Mouse (Mus musculus): Measurements from ENCODE around the gene Wwox.

Wwox gene

DNA sequence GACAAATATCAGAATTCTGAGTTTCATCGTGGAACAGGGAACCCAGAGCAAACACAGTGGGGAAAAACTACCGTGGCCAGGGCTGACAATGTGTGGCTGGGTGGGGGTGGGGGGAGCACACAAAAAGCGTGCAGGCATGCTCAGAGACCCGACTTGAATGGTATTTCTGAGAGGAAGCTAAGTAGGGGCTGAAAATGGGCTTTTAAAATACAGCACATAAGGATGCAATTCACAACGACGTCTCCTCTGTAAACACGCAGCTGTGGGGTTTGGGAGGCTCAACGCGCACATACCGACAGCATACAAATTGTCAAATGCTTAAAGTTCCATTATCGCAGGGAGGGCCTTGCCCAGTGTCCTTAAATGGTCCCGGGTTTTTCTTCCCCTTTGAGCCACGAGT, 783.1 kb downstream of the Wwox start:
- no peak for DNase-seq (ENCODE audit: low spot score in 2 of 2)

DNA sequence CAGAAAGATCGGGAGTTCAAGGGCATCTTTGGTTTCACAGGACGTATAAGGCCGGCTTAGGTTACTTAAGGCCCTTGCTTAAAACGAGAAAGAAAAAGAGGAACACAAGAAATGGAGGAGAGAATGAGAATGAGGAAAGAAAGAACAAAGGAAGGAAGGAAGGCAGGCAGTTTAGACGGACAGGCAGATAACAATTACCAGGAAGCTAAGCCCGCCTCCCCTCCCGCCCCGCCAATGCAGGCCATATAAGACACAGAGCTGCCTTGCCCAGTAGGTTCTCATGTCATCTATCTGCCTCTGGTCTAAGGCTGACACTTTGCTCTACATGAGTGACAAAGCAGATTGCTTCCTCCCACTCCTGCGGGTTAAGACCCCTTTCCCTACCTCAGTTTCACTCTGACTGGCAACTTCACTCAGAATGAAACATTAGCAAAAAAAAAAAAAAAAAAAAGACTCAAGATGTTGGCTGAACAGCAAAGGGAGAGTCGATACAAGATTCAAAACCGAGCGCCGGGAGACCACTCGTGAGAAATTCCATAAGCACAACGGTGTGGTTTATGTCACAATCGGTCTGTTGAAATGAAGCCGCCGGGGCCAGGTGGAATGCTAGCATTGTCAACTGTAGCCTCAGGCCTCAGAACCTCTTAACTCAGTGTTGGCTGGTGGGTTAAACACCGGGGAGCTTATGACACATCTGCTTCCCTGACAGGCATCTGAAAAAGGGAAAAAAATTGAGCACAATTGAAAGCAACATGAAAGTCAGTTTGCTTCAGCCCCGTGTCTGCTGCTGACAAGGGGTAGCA, 787.5 kb downstream of the Wwox start:
- no peak for DNase-seq (ENCODE audit: low spot score in 2 of 2)

DNA sequence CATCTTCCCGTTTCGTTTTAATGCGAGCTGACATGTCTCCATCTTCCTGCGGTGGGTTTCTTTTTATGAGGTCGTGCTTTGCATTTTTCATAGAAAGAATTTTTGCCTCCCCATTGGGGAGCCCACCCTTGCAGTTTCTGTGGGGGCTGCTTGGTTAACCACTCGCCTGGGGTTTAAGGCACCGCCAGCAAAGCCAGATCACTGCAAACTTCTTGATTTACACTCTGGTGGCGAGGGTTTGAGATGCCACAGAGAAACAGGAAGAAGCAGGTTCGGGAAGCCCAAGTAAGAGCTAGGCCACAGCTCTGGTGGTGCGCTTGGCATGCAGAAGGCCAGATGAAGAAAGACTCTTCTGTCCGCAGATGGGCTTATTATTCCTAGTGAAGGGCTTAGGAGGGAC, 789.4 kb downstream of the Wwox start:
- peak in 1 of 2 experiments; percentile 7 for DNase-seq (ENCODE audit: low spot score in 2 of 2)

DNA sequence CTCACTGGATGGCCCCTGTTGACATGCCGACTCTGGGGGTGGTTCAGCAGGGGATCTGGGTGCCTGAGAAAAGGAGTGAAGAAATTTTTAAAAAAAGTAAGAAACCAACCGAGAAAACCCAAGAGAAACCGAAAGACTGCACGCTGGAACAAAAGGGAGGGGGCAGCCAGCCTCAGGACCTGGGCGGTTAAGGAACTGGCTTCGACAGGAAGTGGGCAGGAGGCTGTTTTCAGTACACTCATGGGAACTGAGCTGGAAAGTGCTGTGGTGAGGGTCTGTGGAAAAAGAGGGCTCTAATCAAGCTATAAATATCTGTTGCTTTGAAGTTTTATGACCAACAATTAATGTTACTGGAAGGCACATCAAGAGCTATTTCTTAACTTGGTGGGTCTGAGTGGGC, 794.6 kb downstream of the Wwox start:
- DNase-seq (ENCODE audit: low spot score in 2 of 2), result peak; percentile 39 to 52

DNA sequence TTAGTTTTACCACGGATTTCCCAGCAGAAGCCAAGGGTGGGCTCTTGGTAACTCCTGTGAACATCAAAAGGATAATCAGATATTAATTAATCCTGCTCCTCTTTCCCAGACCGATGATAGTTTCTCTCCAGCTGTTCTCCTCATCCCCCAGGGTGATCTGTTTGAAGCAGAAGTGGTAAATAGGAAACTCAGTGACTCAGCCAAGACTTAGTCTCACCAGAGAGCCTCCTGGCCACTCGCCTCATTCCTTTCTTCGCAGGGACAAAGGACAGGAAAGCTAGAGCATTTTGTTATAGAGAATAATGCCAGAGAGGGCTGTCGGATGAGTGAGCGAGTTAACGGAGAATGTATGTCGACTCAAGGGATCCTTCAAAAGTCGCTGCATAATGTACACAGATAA, 798.1 kb downstream of the Wwox start:
- DNase-seq (ENCODE audit: low spot score in 2 of 2), result no peak

DNA sequence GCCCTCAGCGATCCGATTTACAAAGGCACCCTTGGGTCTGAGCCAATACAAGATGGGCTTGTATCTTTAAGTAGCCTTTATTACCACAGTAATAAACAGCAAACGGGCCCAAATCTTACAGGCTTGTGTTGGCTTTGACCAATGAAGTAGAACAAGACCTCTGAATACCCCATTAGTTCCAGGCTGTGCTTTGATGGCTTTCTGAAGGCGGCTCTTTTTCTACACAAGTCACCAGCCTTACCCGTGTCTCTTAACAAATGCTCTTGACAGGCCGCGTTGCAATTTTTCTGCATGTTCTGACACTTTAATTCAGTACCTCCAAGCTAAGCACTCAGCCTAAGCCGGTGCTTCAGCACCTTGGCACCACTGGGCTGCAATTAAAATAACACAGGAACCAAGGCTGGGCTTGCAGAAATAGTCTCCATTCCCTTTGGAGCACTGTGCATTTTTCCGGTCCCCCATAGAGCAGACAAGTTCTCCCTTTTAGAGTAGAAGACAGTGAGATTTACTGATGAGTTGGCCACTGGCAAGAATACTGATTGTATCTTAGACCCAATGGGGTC, 804.1 kb downstream of the Wwox start:
- no peak for DNase-seq (ENCODE audit: low spot score in 2 of 2)

DNA sequence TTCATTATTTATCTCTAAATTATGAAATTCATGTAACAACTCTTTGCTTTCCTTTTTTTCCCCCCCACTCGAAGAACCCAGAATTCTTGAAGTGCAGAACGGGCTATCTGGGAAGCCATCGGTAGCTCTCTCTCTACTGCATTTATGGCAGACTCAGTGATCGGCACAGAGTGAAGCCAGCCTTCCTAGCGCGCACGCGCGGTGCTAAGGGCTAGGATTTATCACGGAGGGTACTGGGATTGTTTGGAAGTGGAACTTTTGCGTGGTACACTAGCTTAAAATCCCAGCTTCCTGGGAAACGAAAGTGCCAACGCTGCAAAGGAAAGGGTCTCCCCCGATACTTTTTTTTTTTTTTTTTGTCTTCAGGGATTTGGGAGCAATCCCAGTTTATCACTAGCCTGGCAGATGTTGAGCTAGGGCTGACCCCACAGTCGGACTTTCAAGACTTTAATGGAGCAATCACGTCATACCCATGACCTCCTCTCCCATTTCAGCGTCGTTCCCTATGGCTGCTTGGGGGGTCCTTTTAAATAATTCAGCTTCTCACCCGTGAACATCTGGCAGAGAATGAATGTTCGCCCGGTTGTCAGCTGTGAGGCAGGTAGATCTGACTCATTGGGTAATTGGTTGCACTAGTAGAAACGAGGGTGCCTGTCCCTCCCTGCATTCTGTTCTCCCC, 810.4 kb downstream of the Wwox start:
- DNase-seq (ENCODE audit: low spot score in 2 of 2), result no peak

DNA sequence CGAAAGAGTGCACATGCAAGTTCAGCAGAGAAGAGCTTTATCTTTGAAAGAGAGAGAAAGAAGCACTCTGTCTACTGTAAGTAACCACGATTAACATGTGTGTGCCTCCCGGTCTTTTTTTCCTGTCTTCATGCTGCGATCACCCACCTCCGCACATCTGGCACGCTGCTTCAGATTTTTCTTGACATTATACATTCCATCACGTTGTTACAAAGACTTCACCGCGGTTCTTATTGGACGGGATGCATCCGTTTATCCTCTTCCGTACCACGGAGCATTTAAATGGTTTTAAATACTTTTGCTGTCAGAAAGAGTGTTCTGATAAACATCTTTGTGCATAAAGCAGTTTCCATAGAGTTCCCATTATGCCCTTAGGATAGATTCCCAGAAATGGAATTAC, 816.1 kb downstream of the Wwox start:
- DNase-seq (ENCODE audit: low spot score in 2 of 2), result no peak

DNA sequence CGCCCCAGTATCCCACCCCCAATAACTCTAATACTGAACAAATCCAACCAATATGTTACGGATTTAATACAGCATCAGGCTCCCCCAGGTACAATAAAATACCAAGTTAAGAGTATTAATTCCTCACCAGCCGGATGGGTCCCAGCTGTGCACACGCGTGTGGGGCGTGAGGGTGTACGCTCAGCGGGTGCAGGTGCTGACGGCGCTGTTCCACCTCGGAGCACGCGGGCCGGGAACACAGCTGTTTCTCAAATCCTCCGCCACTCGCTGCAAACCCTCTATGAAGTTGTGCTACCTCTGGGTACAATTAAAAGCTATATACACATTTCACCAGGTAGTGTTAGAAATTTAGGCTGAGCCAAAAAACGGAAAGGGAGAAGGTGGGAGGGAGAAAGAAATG, 818.0 kb downstream of the Wwox start:
- no peak for DNase-seq (ENCODE audit: low spot score in 2 of 2)

DNA sequence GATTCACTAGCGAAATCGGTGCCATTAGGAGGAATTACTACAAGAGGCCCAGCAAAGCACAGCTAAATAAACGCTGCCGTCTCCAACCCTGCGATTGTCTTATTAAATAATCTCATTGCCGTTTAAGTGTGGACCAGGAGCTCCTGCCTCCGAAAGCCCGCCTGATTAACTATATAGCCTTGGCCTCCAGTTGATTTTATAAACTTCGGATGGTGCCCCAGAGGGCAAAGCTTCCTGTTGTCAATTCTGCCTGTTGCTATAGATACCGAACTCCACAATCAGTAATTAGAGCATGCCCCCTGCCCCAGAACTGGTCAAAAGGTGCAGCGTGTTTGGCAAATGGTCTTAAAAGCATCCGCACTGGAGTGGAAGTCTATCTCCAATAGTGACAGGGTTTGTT, 820.4 kb downstream of the Wwox start:
- no peak for DNase-seq (ENCODE audit: low spot score in 2 of 2)

DNA sequence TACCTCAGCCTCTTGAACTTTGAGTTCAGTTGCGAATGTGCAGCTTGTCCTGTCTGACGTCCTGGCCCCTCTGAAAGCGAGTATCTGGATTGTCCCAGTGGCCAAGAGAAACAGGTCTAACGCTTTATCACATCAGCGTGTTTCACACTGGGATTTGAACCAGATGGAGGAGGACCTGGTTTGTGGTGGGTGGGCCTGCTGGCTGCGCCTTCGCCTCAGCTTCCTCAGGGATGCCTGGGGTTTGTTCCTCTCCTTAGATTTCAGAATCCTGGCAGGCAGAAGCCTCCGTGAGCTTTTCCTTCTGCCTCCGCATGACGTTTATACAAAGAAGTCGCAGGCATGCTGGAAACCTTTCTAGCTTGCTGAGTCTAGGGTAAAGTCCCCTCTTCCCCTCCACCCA, 827.7 kb downstream of the Wwox start:
- no peak for DNase-seq (ENCODE audit: low spot score in 2 of 2)

DNA sequence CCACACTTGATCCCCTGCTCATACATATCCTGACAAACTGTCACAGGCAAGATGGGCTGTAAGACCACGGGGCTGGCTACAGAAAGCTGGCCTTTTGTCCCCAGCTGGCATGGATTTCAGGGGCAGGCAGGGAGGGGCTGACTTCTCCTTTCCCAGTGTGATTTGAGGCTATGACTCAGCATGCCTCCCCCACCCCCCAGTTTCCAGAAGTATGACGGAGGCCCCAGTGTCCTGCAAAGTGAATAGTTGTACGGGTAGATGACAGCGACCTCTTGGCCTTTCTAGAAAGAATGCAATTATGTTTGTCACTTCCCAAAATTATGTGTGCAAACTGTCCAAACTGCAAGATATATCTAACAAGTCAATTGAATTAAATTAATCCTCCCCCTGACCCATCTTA, 830.1 kb downstream of the Wwox start:
- DNase-seq (ENCODE audit: low spot score in 2 of 2), result no peak

DNA sequence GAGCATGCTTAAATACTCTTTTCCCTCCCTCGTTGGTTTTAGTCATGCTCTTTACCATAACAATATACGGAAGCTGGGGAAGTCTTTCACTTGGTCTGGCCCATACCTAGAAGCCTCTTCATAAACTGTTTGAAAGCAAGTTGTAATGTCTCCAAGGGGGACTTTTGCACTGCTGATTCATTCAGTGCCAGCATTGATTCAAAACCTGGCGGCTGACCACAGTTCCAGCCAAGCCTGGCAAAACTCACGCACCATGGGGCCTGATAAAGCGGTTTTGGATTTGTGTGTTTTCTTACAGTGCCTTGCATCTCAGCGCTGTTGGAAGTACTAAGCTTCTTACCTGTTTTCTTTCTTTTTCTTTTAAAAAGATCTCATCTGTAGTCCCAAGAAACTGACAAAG, 834.5 kb downstream of the Wwox start:
- DNase-seq (ENCODE audit: low spot score in 2 of 2), result no peak

DNA sequence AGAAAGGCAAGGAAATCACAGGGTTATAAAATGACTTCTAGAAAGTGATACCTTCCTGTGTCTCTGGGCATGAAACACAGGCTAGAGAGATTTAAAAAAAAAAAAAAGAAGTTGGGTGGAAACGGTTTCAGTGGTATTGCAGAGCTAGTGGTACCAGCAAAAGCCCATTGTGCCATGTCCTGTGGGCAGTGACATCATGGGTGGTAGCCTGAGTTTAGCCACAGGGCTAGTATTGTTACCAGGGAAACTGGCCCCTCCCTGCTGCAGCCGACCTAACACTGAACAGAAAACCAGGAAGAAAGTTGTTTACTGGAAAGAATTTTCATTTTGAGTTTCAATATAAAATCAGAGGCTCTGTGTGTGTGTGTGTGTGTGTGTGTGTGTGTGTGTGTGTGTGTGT, 836.8 kb downstream of the Wwox start:
- peak in 1 of 2 experiments; percentile 24 for DNase-seq (ENCODE audit: low spot score in 2 of 2)

DNA sequence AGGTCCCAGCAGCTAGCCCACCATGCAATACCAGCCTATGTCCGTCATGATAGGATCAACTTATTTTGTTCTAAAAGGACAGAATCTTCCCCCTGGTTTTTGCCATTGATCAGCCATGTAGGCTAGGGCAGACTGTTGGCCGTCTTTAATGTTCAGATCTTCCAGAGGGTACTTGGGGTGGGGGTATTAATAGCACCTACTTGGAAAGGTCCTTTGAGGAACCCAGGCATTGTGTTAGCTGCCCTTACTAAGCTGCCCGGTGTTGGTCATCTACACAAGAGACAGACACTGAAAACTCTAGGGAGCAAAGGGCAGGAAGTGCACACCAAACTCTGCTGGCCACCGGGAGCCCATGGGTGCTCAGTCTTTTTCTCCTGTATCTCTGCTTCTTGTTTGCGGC, 838.8 kb downstream of the Wwox start:
- DNase-seq (ENCODE audit: low spot score in 2 of 2), result no peak

DNA sequence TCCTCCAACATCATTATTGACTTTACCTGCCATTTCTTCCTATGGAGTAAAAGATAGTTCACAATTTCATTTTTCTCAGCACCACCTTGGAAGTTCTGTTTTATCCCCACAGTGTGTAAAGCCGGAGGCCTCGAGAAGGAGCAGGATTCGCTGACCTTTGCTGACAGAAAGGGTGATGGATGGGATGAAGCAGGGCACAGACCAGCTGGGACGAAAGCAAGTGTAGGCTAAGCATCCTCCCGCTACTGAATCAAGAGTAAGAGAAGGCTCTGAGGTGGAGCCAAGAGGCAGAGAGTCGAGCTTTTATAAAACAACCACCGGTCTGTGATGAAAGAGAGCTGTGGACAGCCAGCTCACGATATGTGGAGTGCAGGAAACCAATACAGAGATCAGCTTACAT, 850.8 kb downstream of the Wwox start:
- DNase-seq (ENCODE audit: low spot score in 2 of 2), result no peak

DNA sequence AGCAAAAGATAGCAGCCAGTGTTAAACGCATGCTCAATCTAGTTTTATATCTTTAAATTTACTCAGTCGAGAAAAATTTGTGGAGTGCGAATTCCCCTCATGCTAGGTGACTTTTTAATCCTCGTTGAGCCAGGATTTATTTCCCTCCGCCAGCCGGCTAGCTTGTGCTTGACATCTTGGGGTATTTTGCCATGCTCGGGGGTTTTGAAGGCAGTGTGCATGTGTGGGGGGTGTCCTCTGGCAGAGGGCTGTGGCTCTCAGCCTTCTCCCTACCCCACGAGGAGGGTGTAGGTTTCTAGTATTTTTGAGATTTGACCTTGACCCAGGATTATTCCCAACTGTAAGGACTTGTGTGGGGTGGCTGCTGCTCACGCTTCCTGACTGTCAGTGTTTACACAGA, 857.3 kb downstream of the Wwox start:
- DNase-seq (ENCODE audit: low spot score in 2 of 2), result no peak

DNA sequence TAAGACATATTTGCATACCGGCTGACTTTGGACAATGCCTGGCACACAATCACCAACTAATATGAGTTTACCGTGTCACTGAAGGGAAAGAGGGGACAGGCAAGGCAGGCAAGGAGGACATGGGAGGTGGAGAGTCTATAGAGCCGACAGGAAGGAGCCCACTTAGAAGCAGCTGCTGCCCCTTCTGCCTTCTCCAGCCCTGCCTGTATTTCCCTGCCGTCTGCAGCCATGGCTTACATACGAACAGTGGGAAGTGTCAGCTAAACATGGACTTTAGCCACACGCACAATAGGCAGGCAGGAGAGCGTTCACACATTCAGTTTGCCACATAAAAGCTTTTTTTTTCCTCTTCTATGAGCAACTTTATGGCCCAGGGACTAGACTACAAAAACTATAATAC, 863.0 kb downstream of the Wwox start:
- no peak for DNase-seq (ENCODE audit: low spot score in 2 of 2)

DNA sequence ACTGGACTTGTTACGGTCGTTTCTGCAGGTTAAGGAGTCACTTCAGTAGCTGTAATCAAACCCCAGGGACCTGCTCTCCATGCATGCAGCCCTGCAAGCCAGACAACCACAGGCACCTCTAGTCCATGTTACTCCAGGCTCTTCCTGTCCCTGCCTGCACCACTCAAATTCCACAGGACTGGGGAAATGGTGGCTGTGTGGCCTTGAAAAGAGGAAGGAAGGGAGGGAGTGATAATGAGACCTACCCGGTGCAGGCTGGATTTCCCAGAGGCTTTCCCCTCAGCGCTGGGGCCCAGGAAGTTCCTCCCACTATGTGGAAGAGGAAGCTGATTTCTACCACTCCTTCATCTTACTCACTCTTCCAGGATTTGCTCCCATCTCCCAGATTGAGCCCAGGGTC, 868.0 kb downstream of the Wwox start:
- no peak for DNase-seq (ENCODE audit: low spot score in 2 of 2)

DNA sequence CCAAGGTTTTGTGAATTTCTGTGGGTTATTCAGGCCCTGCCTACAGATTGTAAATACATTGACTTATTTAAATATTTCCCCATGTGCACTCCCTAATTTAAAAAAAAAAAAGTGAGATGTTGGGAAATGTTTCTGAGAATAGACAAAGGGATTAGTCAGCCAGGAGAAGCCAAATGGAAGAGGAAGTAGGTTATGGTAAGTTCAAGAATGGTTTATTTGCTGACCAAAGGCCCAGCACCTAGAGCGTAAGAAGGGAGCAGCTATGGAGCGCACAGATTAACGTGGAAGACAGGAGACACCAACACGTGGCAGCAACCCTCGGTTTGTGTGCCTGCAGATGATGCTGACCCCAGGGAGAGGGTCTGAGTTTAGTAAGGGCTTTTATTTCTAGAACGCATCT, 871.5 kb downstream of the Wwox start:
- no peak for DNase-seq (ENCODE audit: low spot score in 2 of 2)

DNA sequence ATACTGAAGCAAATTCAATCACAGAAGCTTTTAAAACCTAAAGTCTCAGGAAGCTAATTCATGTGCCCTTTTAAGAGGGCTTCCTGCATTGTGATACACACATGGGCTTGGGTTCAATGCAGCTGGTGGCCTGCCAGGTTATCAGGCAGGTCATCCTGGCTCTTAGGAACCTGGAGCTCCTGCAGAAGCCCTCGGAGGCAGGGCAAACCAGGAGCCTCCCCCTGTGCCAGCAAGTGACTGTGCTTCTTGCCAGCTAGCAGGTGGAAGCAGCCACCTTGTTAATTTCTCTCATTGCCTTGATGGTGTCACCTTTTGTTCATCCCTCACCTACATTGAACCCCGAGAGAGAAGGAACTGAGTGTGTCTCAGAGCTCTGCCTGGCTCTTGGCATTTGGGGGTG, 872.9 kb downstream of the Wwox start:
- DNase-seq (ENCODE audit: low spot score in 2 of 2), result no peak

DNA sequence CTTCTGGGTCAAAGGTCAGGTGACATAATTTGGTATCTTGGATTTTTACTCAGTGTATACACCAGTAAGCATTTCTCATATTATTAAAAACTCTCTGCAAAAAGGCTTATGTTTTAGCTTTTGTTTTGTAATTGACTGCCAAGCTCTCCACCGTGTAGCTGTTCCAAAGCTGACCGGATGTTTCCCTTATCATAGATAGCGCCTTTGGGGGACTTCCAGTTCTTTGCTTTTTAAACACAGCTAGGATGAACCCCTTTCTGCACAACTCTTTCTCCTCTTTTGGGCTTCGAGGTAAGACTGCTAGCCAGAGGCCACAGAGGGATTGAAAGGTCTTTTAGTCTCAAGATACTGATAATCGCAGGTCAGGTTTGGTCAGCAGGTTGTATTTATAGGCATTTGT, 883.0 kb downstream of the Wwox start:
- DNase-seq (ENCODE audit: low spot score in 2 of 2), result no peak

DNA sequence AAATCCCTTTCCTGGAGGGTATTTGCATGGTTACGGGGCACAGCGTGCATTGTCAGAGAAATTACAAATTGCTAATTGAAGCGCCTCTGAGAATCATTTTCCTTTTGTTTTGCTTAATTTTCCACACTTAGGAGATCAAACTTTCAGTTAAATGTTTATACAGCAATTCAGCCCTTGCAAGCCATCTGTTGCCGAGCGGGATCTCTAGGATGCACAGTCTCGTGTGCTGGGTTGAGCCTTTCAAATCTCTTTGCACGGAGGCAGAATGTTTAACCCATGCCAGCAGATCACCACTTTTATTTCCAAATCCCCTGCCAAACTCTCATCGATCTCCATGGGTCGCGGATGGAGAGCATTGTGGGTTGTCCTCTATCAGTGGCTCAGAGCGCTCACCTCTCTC, 891.2 kb downstream of the Wwox start:
- DNase-seq (ENCODE audit: low spot score in 2 of 2), result no peak
